Mouse (Mus musculus): ENCODE data around the gene Atmin. TPM values are rescaled to one million over a fixed set of nuclear protein-coding genes. Genes with fewer than 3 reads are reported as not detected.
A peak's percentile ranks its signal among the peaks of the same experiment; 100 is the strongest.

Gene Atmin
- total RNA-seq, 1 experiment from 2014 or later: 20.7 TPM

DNA sequence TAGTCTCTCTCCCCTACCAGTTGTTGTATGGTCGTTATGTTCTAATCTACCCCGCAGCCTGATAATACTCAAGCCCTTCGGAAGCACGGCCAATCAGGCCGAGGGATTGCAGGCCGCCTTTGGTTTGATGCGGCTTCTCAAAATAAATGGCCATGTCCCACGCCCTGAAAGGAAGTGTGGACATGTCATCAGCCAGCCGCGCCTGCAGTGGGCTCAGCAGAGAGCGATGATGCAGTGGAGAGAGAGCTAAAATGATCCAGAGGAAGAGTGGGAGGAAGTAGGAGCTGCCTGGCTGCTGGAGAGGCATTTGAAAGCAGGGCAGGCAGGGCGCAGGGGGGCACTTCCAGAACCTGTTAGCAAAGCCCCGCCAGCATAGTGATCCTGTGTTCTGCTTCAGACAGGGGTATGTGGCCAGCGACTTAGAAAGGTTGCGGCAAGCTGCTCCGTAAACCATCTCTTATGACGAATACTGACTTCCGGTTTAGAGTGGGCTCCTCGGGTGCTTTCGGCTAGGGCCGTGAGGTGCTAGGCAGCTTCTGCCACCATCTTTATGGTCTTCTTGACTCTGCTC, 3.2 kb downstream of the Atmin start:
- ATAC-seq (replicated peaks; ENCODE audit: insufficient number of reproducible peaks, low FRiP score, low TSS enrichment, poor library complexity, severe bottlenecking): peak; percentile 32

DNA sequence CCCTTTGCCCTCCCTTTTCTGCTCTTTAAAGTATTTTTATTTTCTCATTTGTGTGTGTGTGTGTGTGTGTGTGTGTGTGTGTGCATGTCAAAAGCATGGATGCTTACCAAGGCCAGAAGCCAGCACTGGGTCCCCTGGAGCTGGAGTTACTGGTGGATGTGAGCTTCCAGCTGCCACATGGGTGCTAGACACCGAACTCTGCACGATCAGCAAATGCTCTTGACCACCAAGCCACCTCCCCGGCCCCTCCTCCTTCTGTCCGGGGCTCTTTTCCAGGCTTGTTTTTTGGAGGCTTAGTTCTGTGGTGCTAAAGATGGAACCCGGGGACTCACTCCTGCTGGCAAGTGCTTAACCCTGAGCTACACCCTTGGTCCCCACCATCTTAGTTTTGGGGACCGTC, 3.7 kb downstream of the Atmin start:
- ATAC-seq (replicated peaks; ENCODE audit: insufficient number of reproducible peaks, low FRiP score, low TSS enrichment, poor library complexity, severe bottlenecking): no peak

DNA sequence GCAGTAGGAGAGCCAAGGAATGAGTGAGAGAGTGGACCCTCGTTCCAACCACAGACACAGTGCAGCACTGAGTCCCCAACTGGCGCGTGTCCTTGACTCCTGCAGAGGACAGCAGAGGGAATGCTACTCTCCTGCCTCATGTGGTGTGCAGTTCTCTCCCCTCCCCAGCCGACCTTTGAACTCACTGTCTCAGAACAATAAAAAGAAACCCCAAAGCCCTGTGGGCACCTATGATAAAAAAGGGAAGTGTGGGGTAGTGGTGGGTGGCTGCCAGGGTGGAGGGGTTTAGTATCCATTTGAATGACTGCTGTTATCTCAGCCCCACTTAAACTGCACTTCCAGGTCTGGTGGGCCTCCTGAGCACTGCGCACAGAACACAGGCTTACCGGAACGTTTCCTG, 4.4 kb downstream of the Atmin start:
- ATAC-seq (replicated peaks; ENCODE audit: insufficient number of reproducible peaks, low FRiP score, low TSS enrichment, poor library complexity, severe bottlenecking): no peak

DNA sequence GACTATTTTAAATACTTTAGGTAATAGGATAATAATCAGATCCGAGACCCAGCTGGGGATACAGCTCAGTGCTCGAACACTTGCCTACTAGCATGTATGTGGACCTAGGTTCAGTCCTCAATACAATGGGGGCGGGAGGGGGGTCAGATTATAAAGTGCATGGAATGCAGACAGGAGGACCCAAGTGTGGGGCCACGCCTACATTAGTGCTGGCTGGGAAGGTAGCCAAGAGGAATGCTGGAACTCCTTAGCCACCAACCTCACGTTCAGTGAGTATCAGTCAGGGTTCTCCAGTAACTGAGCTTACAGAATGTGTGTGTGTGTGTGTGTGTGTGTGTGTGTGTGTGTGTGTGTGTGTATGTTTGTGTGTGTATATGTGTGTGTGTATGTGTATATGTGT, 8.2 kb downstream of the Atmin start:
- ATAC-seq (replicated peaks; ENCODE audit: insufficient number of reproducible peaks, low FRiP score, low TSS enrichment, poor library complexity, severe bottlenecking): no peak

DNA sequence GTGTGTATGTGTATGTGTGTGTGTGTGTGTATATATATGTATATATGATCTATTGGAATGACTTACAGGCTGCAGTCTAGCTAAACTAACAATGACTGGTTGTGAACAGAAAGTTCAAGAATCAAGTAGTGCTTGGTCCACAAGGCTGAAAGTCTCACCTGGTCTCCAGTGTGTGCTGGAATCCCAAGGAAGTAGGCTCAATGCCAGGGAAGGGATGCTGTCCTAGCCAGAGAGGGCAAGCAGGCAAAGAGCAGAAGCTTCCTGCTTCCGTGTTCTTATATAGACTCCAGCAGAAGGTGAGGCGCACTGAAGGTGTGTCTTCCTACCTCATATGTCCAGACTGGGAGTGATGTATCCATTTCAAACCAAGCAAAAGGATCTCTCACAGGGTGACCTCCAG, 8.6 kb downstream of the Atmin start:
- ATAC-seq (replicated peaks; ENCODE audit: insufficient number of reproducible peaks, low FRiP score, low TSS enrichment, poor library complexity, severe bottlenecking): no peak

DNA sequence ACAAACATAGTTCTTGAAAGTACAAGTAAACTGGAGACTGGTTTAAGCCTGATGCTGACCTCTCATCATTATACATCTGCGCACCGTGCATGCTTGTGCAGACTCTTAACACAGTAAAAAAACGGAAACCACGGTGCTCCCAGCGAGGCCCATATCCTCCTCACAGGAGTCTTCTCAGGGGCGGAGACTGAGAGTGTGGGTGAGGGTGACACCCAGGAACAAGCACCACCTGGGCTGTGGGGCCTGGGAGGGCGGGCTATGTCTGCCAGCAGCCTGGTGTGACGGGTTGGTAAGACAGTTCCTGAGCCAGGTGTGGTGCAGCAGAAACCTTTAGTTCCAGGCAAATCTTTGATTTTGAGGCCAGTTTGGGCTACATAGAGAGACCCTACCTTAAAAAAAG, 9.2 kb downstream of the Atmin start:
- ATAC-seq (replicated peaks; ENCODE audit: insufficient number of reproducible peaks, low FRiP score, low TSS enrichment, poor library complexity, severe bottlenecking): no peak

DNA sequence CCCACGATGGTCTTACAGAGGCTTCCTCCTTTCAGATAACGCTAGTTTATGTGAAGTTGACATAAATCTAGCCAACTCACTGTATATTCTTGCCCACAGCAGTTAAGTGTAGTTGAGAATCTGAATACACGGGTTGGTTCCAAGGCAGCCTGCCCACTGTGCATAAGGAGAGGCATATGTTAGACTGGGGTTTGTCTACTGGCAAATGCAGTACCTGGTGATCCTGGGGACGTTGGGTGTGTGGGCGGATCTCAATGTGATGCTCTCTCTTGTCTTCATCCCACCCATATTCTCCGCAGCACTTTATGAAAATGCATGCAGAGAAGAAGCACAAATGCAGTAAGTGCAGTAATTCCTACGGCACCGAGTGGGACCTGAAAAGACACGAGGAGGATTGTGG, 11.2 kb downstream of the Atmin start:
- no peak for ATAC-seq (replicated peaks; ENCODE audit: insufficient number of reproducible peaks, low FRiP score, low TSS enrichment, poor library complexity, severe bottlenecking)

DNA sequence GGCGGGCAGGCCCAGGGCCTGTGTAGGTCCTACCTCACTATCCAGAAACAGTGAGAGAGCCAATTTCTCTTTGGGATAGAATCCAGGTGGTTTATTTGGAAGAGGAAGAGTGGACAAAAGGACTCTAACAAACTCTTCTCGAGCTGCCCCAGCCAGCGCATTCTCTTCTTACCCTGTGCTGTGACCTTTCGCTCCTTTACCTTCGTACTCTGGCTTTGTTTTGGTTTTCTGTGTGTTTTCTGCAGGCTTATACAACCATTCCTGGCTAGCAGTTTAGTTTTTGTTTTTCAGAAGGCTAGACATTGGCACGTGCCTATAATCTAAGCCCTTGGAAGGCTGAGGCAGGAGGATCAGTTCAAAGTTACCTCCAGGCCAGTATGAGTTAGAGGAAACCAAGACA, 26.3 kb downstream of the Atmin start:
- ATAC-seq (replicated peaks; ENCODE audit: insufficient number of reproducible peaks, low FRiP score, low TSS enrichment, poor library complexity, severe bottlenecking): no peak

DNA sequence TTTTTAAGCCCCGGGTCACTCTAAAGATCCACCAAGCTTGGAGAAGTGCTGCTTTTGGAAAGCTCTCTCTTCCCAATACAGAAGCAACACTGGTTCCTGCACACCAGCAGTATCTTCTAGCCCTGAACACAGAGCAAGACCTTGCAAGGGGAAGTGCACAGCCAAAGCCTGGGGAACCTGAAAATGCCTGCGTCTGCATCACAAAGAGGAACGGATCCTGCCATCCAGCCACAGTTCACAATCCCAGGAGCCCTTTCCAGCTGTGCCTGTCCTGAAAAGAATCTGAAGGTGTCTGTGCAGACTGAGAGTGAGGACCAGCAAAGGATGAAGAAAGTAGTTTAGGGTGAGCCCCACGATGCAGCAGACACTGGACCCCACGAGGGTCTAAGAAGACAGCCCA, 31.9 kb downstream of the Atmin start:
- no peak for ATAC-seq (replicated peaks; ENCODE audit: insufficient number of reproducible peaks, low FRiP score, low TSS enrichment, poor library complexity, severe bottlenecking)

DNA sequence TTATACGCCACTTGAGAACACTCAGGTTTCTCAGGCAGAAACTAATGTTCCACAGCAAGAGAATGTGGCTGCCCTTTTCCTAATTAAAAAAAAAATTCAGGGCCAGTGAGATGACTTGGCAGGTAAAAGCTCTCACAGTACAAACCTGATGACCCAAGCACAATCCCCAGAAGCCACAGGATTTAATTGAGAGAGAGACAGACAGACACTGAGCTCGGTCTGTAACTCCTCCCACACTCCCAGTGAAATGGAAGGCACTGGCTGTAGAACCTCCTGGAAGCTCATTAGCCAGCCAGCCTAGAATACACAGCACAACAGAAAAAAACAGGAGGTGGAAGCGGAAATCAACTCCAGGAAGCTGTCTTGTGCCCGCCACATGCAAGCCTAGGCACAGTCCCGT, 32.4 kb downstream of the Atmin start:
- no peak for ATAC-seq (replicated peaks; ENCODE audit: insufficient number of reproducible peaks, low FRiP score, low TSS enrichment, poor library complexity, severe bottlenecking)

DNA sequence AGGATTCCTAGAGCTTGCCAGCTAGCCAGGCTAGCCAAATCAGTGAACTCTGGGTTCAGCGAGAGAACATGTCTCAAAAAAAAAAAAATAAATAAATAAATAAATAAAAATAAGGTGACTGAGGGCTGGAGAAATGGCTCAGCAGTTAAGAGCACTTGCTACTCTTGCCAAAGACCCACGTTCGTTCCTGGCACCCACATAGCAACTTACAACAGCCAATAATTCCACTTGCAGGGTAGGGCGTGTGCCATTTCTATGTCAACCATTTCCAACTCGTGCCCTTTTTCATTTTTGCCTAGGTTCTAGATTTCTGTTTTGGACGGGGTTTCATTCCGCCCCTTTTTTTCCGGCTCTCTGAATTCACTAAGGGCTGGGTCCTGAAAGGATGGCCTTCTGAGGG, 34.9 kb downstream of the Atmin start:
- no peak for ATAC-seq (replicated peaks; ENCODE audit: insufficient number of reproducible peaks, low FRiP score, low TSS enrichment, poor library complexity, severe bottlenecking)

DNA sequence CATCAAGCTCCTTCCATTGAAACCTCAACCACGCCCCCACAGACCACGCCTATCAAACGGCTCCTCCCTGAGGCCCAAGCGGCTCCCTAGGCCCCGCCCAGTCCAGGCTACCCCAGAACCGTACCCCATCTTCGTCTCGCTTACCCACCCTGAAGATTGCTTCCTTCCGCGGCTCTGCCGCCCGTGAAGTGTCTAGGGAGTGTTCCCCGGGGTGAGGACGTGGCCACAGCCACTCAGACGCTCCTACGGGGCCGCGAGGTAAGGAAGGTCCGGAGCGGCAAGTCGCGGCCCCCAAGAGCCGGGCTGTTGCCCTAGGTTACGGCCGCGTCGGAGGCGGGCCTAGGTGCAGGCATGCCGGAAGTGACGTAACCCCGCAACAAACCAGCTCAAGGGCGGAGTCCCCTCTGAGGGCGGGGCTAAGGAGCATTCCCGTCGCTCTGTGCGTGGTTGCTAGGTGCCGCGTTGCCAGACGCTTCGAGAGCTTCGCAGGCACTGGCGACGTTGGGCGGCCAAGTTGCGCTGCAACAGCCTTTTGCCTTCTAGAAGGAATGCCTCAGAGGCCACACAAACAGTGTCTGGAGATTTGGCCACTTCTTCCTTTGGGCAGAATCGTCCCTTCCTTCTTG, 35.6 kb downstream of the Atmin start, which contains the start of gene 1700030J22Rik:
TSS of gene 1700030J22Rik (minus strand) at position 329 of the 626 bp plus-strand sequence.
- ATAC-seq (replicated peaks; ENCODE audit: insufficient number of reproducible peaks, low FRiP score, low TSS enrichment, poor library complexity, severe bottlenecking): peak; percentile 93

DNA sequence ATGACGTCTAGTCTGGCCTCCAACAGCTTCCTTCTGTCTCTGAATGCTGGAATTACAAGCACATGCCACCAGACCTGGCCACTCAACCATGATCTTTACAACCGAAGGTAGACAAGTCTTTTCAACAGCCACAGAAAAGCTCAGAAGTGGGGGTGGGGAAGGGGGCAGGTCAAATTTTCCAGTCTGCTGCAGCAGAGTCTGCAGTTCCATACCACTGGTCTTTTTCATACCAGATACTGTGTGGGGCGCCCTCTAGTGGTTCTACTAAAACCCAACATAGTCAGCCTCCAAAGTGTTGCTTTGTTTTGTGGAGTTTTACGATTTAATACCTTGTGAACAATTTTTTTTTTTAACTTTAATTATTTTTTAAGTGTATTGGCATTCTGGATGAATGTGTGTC, 36.9 kb downstream of the Atmin start:
- ATAC-seq (replicated peaks; ENCODE audit: insufficient number of reproducible peaks, low FRiP score, low TSS enrichment, poor library complexity, severe bottlenecking): peak; percentile 41; the same call in 1 of the 2 replicates

DNA sequence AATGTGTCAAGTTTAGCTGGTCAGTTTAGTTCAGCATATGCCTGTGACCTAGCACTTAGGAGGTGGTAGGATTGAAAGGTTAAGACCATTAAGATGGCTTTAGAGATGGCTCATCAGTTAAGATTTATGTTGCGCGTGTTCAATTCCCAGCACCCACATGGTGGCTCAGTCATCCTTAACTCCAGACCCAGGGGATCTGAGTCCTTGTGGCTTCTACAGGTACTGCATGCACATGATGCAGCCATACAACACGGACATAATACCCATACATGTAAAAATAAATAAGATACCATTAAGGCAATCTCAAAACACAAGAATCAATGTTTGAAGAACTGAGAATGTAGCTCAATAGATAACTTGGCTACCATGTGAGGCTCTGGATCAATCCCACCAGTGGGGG, 46.6 kb downstream of the Atmin start:
- ATAC-seq (replicated peaks; ENCODE audit: insufficient number of reproducible peaks, low FRiP score, low TSS enrichment, poor library complexity, severe bottlenecking): no peak

DNA sequence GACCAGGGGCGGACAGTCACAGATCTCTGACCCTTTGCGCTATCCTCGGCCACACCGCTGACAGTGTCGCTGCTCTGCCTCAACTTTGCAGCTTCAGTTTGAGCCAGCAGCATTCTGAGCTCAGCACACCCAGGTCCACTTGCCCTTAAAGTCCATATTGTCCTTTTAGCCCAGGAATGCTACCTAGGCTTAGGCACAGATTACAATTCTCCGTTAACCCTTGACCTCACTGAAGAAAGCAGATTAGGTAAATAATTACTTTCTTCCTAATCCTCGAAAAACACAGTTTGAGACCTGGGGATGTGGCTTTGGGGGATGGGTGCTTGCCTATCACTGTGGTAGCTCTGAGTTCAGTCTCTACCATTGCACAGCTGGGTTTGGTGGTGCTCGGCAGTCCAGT, 48.0 kb downstream of the Atmin start:
- no peak for ATAC-seq (replicated peaks; ENCODE audit: insufficient number of reproducible peaks, low FRiP score, low TSS enrichment, poor library complexity, severe bottlenecking)

DNA sequence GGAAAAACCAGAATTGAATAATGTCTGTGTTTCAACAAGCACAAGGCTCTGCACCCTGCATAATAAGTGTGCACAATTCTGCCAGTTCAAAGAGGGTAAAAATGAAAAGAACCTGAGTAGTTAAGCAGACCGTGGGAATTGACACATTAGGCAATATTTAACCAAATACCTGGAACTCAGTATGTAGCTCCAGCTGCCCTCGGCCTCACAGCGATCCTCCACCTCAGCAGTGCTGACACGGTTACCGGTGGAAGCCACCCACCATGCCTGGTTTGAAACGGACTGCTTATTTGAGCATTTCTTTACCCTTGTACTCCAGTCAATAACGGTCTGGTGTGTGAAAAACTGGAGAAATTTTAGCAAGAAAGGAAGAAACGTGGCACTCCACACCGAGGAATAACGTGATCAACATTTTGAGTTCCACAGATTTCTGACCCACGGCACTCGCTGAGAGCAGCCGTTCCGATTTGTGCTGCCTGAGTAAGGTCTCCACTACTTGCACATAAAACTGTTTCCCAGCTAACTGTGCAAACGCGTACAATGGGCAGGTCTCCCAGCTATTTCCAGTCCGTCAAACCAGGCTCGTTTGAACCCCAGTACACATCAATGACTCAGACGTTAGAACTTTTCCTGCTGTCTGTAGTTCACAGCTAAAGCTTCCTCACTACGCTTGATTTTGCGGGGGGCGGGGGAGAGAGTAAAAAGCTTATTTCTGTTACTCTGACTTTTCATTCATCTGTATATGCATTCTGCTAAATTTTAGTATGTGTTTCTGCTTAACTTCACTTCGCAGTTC, 49.2 kb downstream of the Atmin start:
- ATAC-seq (replicated peaks; ENCODE audit: insufficient number of reproducible peaks, low FRiP score, low TSS enrichment, poor library complexity, severe bottlenecking): no peak

DNA sequence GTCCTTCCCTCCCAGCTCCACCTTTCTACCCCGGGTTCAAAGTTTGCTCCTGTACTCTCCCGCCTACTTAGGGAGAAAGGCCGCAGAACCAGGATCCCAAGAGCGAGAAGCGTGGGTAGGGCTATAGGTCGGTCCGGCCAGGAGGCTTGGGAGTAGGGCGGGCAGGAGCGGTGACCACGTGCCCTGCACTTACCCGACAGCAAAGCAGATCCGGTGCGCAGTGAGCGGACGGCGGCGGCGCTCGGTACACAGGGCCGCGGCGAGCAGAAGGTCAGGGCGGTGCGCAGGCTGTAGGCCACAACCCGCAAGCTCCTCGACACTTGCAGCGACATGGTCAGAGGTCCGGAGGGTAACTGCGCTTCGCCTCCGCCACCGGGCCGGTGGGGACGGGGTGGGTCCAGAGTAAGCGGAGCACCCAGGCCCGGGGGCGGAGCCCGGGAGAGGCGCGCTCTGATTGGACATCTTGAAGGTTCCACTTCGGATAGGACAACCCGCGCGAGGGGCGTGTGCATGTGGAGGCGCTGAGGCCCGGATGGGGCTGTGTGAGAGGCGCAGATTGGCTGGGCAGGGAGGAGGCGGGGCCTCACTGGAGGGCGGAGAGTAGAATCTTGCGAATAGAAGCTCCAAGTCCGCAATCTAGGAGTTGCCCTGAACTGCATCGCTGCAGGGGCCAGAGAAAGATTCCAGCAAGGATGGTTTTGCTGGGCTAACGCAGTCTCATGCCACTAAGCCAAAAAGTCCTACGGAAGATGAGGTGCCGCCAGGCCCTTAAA, 50.1 kb downstream of the Atmin start, which contains the start of gene Gcsh:
TSS of gene Gcsh (minus strand) at position 443 of the 773 bp plus-strand sequence.
- ATAC-seq (replicated peaks; ENCODE audit: insufficient number of reproducible peaks, low FRiP score, low TSS enrichment, poor library complexity, severe bottlenecking): peak; percentile 98

DNA sequence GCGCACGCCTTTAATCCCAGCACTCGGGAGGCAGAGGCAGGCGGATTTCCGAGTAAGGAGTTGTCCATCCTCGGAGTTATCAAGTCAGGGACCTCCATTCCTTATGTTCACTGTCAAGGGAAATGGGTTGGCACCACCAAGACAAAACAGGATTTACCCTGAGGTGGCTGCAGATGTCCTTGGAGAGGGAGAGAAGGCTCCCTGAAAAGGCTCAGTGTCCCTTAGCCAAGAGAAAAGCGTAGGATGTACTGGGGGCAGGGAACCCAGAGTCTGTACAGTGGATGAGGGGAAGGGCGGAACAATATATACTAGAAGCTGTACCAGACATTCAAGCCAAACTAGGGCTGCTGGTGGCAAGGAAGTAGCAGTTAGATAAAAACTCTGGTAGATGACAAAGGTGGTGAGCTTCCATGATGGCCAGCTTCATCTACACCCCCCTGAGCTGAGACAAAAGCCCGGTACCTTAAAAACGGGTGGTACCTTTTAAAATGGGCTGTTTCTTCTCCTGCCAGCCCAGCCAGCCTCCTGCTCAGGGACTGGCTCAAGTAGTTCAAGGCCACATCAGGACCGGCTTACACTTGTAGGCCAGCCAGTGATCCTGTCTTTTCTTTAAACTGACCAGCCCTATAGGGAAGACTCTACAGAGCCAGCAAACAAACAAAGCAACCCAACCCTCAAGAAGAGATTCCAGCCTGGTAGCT, 51.0 kb downstream of the Atmin start:
- ATAC-seq (replicated peaks; ENCODE audit: insufficient number of reproducible peaks, low FRiP score, low TSS enrichment, poor library complexity, severe bottlenecking): no peak
